Mouse (Mus musculus): Measurements from ENCODE around the gene Arid3a. TPM values are rescaled to one million over a fixed set of nuclear protein-coding genes. Genes with fewer than 3 reads are reported as not detected.
A peak's percentile ranks its signal among the peaks of the same experiment; 100 is the strongest.

The Arid3a gene
- total RNA-seq, 2 experiments from 2014 or later = 5.7 to 10.0 TPM

DNA sequence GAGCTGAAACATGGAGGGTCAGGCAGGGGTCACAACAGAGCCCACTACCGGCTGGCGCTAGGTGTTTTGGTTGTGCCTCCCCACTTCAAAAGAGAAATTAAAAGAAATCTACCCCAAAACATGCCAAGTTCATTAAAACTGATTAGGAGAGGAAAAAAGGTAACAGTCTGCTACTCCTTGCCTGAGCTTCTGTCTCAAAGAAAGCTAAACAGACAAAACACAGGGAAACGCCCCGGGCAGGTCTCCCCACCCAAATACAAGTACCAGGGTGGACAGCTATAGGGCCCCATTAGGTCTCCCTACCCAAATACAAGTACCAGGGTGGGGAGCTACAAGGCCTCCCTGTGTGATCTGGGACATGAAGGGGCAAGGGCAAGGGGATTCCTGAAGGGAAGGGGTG, 16.3 kb upstream of the Arid3a start, which contains the start of gene Gm26602:
Gm26602 (plus strand) TSS at position 301 of the 400 bp plus-strand sequence.
- H3K27ac ChIP-seq = peak within 1 kb of the TSS; percentile 99
- H3K4me3 ChIP-seq = no peak within 1 kb of the TSS
- intact Hi-C loops (cut with DNase I) = no loop called here
- no peak for TF ChIP-seq CTCF (IDR thresholded peaks at IDR 0.05)
- no peak for DNase-seq (ENCODE audit: extremely low spot score in 1 of 2, low spot score in 2 of 2)

DNA sequence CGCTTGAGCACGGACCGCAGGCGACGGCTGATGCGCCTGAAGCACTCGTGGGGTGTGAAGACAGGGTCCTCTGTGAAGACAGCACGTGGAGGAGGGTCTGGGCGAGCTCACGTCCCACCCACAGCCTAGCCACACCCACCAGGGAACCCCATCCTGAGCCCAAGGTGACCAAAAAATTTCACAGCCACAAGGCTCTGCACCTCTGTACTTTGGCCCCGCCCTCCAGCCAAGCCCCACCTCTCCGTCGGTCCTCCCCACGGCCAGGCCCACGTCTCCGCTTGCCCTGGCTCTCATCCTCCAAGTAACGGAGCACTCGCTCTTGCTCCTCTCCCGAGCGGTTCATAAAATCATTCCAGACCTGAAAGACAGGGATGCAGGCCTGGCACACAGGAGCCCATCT, 14.4 kb upstream of the Arid3a start:
- no peak overlapping the region for H3K27ac ChIP-seq
- intact Hi-C loops (cut with DNase I) = no loop called here
- no peak for DNase-seq (ENCODE audit: extremely low spot score in 1 of 2, low spot score in 2 of 2)
- H3K4me3 ChIP-seq = no peak overlapping the region
- TF ChIP-seq CTCF (IDR thresholded peaks at IDR 0.05) = no peak

DNA sequence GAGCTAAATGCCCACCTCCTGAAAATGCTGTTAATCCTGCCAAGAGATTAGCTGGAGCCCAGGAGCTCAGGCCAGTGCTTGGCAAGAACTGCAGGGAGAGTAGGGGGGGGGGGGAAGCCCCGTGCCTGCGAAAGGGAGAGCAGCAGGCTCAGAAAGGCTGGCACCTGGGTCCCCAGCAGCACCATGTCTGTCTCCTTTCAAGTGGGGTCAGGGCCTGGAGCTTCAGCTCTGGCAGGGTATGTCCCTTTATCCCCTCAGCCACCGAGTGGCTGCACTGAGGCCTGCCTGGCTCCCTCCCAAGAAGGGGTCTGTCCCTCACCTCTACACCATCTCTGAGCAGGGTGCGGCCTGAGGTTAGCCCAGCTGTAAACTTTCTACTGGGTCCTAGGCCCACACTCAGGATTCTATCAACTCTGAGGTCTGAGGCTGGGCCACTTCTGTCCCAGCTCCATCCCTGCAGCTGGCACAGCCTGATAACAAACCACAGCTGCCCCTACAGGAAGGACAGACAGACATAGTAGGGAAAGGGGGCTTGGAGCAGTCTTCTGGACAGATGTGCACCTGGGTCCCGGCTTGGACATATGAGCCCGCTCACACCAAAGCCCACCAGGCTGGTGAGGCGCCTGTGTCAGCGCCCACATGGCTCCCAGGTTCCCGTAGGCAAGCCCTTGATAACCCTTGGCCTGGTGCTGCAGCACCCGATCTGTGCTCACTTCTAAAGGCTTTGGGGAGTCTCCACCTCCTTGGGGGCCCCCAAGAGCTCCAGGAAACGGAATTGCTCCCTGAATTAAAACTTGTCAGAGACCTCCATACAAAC, 12.5 kb upstream of the Arid3a start:
- Histone ChIP-seq H3K4me3 (no peak overlapping the region), H3K27ac (no peak overlapping the region)
- DNase-seq (ENCODE audit: extremely low spot score in 1 of 2, low spot score in 2 of 2) = no peak
- intact Hi-C loops (cut with DNase I) = no loop called here
- TF ChIP-seq CTCF (IDR thresholded peaks at IDR 0.05) = no peak

DNA sequence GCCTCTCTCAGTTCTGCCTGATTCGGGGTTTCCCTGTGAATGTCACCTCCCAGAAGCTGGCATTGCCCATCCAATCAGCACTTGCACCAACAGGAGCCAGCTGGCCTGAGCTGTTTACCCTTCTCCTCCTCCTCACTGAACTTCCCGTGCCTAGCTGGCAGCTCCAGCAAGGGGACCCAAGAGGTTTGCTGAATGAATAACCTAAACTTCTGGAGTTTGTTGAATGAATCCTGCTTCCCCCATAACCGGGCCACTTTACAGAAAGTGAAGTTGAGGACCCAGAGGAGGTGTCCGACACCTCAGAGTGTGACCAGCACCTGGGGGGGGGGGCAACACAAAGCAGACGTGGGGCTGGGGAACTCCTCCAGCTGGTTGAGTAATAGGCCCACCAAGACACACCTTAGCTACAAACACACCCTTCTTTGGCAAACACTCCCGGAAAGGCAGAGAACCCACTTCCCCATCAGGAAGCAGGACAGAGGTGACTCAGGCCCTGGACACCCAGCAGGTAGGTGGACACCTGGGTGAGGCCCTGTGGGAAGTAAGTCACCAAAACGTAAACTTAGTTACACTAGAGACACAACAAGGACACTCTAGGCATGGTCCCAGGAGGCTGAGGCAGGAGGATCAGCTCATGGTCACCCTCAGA, 11.8 kb upstream of the Arid3a start:
- TF ChIP-seq CTCF (IDR thresholded peaks at IDR 0.05) = no peak
- no peak overlapping the region for H3K27ac ChIP-seq
- intact Hi-C loops (cut with DNase I) = no loop called here
- H3K4me3 ChIP-seq = peak overlapping the region; percentile 61
- no peak for DNase-seq (ENCODE audit: extremely low spot score in 1 of 2, low spot score in 2 of 2)

DNA sequence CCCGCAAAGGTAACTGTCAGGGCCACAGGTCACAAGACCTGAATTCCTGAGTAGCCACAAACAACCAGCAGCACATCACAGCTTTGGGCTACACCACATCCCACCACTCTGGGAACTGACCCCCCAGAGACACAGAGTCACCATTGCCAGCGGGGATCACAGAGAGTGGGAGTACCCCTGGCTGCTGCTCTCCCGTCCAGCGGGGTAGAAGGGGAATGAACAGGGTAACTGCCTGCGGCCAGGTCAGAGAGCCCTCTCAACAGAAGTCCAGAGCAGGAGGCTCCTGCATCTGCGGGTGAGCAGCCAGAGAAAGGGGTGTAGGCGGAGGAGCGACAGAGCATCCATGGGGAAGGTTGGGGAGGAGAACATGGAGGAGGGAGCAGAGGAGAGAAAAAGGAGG, 10.8 kb upstream of the Arid3a start:
- Histone ChIP-seq H3K4me3 (peak overlapping the region; percentile 61), H3K27ac (peak overlapping the region; percentile 96)
- TF ChIP-seq CTCF (IDR thresholded peaks at IDR 0.05) = no peak
- DNase-seq (ENCODE audit: extremely low spot score in 1 of 2, low spot score in 2 of 2) = no peak
- intact Hi-C loops (cut with DNase I) = no loop called here

DNA sequence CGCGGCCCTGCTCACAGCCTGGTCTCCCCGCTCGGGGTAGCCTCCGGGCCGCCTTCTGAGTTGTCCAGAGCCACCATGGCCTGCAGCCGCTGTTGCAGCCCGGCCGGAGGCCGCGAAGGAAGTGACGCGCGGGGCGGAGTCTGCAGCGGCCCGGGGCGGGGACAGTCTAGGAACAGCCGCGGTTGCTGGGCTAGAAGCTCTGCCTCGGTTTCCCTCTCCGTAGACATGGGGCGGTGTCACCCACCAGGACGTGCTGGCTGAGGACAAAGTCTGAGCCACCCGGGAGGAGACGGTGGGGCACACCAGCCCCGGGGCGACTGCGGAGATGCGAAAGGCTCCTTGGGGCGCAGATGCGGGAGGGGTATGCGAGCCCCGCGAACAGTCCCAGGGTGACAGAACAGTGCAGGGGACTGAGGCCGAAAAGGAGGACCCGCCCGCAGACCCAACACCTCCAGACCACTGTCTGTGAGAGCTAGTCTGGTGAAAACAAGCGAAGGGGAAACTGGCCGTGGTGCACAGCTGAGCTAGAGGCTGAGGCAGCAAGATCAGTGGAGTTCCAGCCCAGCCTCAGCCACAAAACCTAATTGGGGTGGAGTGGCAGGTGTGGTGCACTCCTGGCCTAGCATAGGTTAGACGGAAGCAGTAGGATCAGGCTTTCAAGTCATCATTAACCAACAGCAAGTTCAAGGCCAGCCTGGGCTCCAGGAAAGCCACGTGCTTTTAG, 9.9 kb upstream of the Arid3a start, which contains the start of gene Kiss1r:
Kiss1r (plus strand) TSS at position 164 of the 724 bp plus-strand sequence.
- peak; percentile 85 to 89 for DNase-seq (ENCODE audit: extremely low spot score in 1 of 2, low spot score in 2 of 2)
- TF ChIP-seq CTCF (IDR thresholded peaks at IDR 0.05) = no peak
- Histone ChIP-seq H3K27ac (peak within 1 kb of the TSS; percentile 96), H3K4me3 (peak within 1 kb of the TSS; percentile 61)
- intact Hi-C loops (cut with DNase I) = no loop called here

DNA sequence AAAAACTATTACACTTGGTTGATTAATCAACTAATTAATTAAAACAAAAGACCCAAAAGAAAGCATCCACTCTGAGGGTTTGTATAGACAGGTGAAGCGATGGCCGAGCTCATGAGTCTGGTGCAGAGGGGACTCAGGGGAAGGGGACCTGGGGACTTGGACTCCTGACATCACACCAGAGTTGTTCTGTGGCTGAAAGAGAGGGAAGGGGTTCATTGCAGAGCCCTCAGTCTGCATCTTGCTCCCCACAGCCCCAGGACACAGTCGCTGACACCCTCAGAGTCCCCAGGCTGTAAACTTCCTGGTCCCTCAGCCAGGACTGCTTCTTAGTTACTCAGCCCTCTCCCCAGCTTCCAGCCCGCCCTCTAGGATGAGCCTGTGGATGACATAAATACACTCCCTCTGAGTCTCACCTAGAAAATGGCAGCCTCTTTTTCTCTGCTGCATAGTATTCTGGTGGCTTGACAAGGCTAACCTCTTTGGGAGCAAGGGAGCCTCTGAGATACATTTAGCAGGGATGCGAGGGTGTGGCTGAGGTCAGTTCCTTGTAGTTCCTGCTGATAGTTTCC, 9.2 kb upstream of the Arid3a start:
- intact Hi-C loops (cut with DNase I) = no loop called here

DNA sequence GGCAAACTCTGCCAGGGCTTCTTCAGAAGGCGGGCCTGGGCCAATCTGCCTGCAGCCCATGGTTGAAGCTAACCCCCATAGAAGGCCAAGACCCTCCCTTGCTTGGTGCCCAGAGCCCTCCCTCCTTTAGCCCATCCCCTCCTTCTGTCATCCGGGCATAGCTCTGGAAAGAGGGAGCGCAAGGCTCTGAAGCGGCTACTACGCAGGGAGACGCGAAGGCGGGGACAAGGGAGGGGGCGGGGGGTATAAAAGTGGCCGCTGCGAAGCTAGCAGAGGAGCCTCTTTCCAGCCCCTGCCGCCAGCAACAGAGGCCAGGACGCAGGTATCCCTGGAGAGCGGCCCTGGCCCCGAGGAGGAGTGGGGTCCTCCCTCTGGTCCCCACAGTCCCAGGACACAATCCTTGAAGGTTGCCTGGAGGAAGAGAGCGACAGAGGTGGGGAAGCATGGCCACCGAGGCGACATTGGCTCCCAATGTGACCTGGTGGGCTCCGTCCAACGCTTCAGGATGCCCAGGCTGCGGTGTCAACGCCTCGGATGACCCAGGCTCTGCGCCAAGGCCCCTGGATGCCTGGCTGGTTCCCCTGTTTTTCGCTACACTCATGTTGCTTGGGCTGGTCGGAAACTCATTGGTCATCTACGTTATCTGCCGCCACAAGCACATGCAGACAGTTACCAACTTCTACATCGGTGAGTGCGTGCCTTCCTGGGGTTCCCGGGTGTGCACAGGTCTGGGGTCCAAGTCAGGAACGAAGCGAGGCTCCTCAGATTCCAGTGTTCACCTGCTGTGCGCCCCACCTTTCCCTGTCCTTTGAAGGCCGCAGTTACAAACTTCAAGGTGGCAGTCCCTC, 8.4 kb upstream of the Arid3a start:
- intact Hi-C loops (cut with DNase I) = no loop called here
- Histone ChIP-seq H3K4me3 (peak overlapping the region; percentile 33), H3K27ac (peak overlapping the region; percentile 28; the same call in 1 of the 2 replicates)
- no peak for DNase-seq (ENCODE audit: extremely low spot score in 1 of 2, low spot score in 2 of 2)
- no peak for TF ChIP-seq CTCF (IDR thresholded peaks at IDR 0.05)

More for the DNA sequence above, 9.2 kb upstream of the Arid3a start:
- no peak for TF ChIP-seq CTCF (IDR thresholded peaks at IDR 0.05)
- Histone ChIP-seq H3K4me3 (peak overlapping the region; percentile 61), H3K27ac (peak overlapping the region; percentile 96)
- no peak for DNase-seq (ENCODE audit: extremely low spot score in 1 of 2, low spot score in 2 of 2)

DNA sequence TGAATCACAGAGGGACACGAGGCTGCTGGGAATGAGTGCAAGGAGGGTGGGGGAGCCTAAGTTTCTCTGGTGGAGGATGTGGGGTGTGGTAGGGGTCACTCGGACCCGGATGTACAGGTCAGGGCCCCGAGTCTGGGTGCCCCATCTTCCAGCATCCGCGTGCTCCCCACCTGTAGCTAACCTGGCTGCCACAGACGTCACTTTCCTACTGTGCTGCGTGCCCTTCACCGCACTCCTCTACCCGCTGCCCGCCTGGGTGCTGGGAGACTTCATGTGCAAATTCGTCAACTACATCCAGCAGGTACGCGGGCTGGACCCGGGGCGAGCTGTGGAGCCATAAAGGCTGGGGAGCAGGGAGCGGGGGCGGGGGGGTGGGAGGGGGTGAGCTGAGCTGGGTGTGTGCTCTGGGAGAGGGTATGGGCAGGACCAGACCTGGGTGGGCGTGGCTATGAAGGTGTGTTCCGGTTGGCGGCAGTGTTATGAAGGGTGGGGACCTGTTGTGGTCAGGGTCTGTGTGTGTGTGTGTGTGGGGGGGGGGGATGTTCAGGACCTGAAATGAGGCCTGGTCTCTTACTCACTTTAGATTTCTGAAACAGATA, 7.5 kb upstream of the Arid3a start:
- H3K4me3 ChIP-seq = peak overlapping the region; percentile 5; the same call in 1 of the 2 replicates
- intact Hi-C loops (cut with DNase I) = no loop called here
- no peak for DNase-seq (ENCODE audit: extremely low spot score in 1 of 2, low spot score in 2 of 2)

DNA sequence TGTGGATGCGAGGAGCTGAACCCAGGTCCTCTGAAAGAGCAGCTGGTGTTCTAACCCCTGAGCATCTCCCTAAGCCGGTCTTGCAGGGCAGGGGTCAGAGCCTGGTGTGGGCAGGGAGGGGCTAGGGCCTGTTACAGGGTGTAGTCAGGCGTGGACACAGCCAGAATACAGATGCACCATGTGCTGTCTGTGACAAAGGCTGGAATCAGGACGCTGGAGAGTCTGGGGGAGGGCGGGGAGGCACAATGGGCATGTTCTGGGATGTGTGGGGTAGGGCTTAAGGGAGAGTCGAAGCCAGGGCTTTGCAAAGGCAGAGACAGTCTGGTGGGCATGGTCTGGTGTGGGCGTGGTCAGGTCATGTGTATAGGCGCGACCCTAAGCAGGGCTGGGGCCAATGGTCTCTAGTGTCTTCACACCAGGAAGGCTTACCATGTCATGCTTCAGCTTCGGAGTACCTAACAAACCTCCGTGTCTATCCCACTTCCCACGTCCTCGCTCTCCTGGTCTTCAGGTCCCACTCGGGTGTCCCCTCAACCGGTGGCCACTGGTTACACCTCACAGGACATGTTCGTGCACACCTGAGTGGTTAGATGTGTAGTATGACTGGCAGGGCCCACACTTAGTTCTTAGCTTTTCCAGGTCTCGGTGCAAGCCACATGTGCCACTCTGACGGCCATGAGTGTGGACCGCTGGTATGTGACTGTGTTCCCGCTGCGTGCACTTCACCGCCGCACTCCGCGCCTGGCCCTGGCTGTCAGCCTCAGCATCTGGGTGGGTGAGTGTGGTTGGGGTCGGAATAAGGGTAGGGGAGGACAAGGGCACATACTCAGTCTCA, 6.6 kb upstream of the Arid3a start:
- H3K4me3 ChIP-seq = no peak overlapping the region
- DNase-seq (ENCODE audit: extremely low spot score in 1 of 2, low spot score in 2 of 2) = no peak
- TF ChIP-seq CTCF (IDR thresholded peaks at IDR 0.05) = no peak
- intact Hi-C loops (cut with DNase I) = no loop called here
- H3K27ac ChIP-seq = no peak overlapping the region

More for the DNA sequence above, 7.5 kb upstream of the Arid3a start:
- no peak overlapping the region for H3K27ac ChIP-seq
- TF ChIP-seq CTCF (IDR thresholded peaks at IDR 0.05) = no peak

All from left cerebral cortex, adult 2 months (tissue).